30 mouse cellular contexts compared by ENCODE assay signal in genomic region chr17:51356447-51356846, GRCm38 (mm10).
A peak's percentile ranks its signal among the peaks of the same experiment; 100 is the strongest.
DNase-seq lines count a peak whose midpoint lies in the region; ATAC-seq lines count a peak whose summit lies in the region.
"Had no signal": no experiment of that assay in that cellular context is flagged by ENCODE, and none has a peak within 500 bp of the region (broad histone marks: within the 10 kb centered on the region; RNA-seq: fewer than 3 reads in every experiment).

No protein-coding gene starts in this region.

- no peaks in the 10 kb centered on the region for H3K36me3 ChIP-seq in forebrain, embryonic 16.5 days (ENCODE audit: control insufficient read depth, insufficient read depth)
- no peaks in the 10 kb centered on the region for H3K36me3 ChIP-seq in forebrain, embryonic 15.5 days
- no peaks in the 10 kb centered on the region for H3K36me3 ChIP-seq in hindbrain, embryonic 16.5 days (ENCODE audit: control insufficient read depth, insufficient read depth, low read length)
- H3K36me3 ChIP-seq in hindbrain, embryonic 10.5 days, result no peaks in the 10 kb centered on the region
- no peaks in the 10 kb centered on the region for H3K36me3 ChIP-seq in midbrain, embryonic 14.5 days (ENCODE audit: control insufficient read depth, insufficient read depth, low read length)
- H3K36me3 ChIP-seq in midbrain, embryonic 13.5 days, result no peaks in the 10 kb centered on the region
- H3K36me3 ChIP-seq: embryonic facial prominence, embryonic 13.5 days; forebrain, embryonic 10.5 days; G1E; stomach, embryonic 15.5 days had no signal

- H3K4me3 ChIP-seq in forebrain, embryonic 16.5 days (replicated peaks; ENCODE audit: low read length), result no peak overlapping the region
- no peak overlapping the region for H3K4me3 ChIP-seq in forebrain, embryonic 15.5 days
- H3K4me3 ChIP-seq in hindbrain, embryonic 16.5 days (ENCODE audit: low read length), result no peak overlapping the region
- no peak overlapping the region for H3K4me3 ChIP-seq in hindbrain, embryonic 10.5 days
- H3K4me3 ChIP-seq in midbrain, embryonic 14.5 days (replicated peaks; ENCODE audit: low read depth, low read length), result no peak overlapping the region
- no peak overlapping the region for H3K4me3 ChIP-seq in midbrain, embryonic 13.5 days (replicated peaks)
- H3K4me3 ChIP-seq: embryonic facial prominence, embryonic 13.5 days; forebrain, embryonic 10.5 days; gastrocnemius, adult 2 months; myocyte; stomach, embryonic 15.5 days had no signal

- H3K9me3 ChIP-seq in forebrain, embryonic 16.5 days (ENCODE audit: control insufficient read depth, low read length), result no peaks in the 10 kb centered on the region
- H3K9me3 ChIP-seq in forebrain, embryonic 15.5 days, result no peaks in the 10 kb centered on the region
- H3K9me3 ChIP-seq in hindbrain, embryonic 16.5 days (ENCODE audit: control insufficient read depth, low read length), result no peaks in the 10 kb centered on the region
- no peaks in the 10 kb centered on the region for H3K9me3 ChIP-seq in hindbrain, embryonic 10.5 days
- no peaks in the 10 kb centered on the region for H3K9me3 ChIP-seq in midbrain, embryonic 14.5 days (ENCODE audit: control insufficient read depth, low read length)
- H3K9me3 ChIP-seq in midbrain, embryonic 13.5 days, result no peaks in the 10 kb centered on the region
- H3K9me3 ChIP-seq: embryonic facial prominence, embryonic 13.5 days; forebrain, embryonic 10.5 days; stomach, embryonic 15.5 days had no signal

- no peak overlapping the region for H3K4me2 ChIP-seq in forebrain, embryonic 16.5 days (ENCODE audit: low read length)
- no peak overlapping the region for H3K4me2 ChIP-seq in forebrain, embryonic 15.5 days (replicated peaks)
- H3K4me2 ChIP-seq in hindbrain, embryonic 16.5 days (ENCODE audit: low read length), result peak overlapping the region; percentile 27; the same call in 1 of the 2 replicates
- no peak overlapping the region for H3K4me2 ChIP-seq in midbrain, embryonic 14.5 days (ENCODE audit: low read length)
- no peak overlapping the region for H3K4me2 ChIP-seq in midbrain, embryonic 13.5 days (replicated peaks)
- H3K4me2 ChIP-seq: embryonic facial prominence, embryonic 13.5 days; heart, embryonic 11.5 days; stomach, embryonic 15.5 days had no signal

- no peak overlapping the region for H3K27ac ChIP-seq in forebrain, embryonic 16.5 days (ENCODE audit: low read length)
- no peak overlapping the region for H3K27ac ChIP-seq in forebrain, embryonic 15.5 days (replicated peaks)
- H3K27ac ChIP-seq in hindbrain, embryonic 16.5 days (ENCODE audit: low read depth, low read length), result no peak overlapping the region
- no peak overlapping the region for H3K27ac ChIP-seq in hindbrain, embryonic 10.5 days
- H3K27ac ChIP-seq in midbrain, embryonic 14.5 days (replicated peaks; ENCODE audit: low read depth, low read length), result no peak overlapping the region
- no peak overlapping the region for H3K27ac ChIP-seq in midbrain, embryonic 13.5 days
- H3K27ac ChIP-seq: embryonic facial prominence, embryonic 13.5 days; forebrain, embryonic 10.5 days; gastrocnemius, adult 2 months; liver, embryonic 14.5 days; macrophage; stomach, embryonic 15.5 days had no signal

- 59% methylated on average over 8 of the region's 8 CpGs for WGBS in forebrain, embryonic 16.5 days
- 65% methylated on average over 8 of the region's 8 CpGs for WGBS in forebrain, embryonic 15.5 days
- 52% methylated on average over 8 of the region's 8 CpGs for WGBS in hindbrain, embryonic 16.5 days
- WGBS in hindbrain, embryonic 10.5 days, result 86% methylated on average over 8 of the region's 8 CpGs
- WGBS in midbrain, embryonic 14.5 days, result 66% methylated on average over 8 of the region's 8 CpGs
- WGBS in midbrain, embryonic 13.5 days, result 82% methylated on average over 8 of the region's 8 CpGs

- H3K9ac ChIP-seq in forebrain, embryonic 16.5 days (replicated peaks; ENCODE audit: low read depth, low read length), result no peak overlapping the region
- H3K9ac ChIP-seq in forebrain, embryonic 15.5 days (replicated peaks), result no peak overlapping the region
- no peak overlapping the region for H3K9ac ChIP-seq in hindbrain, embryonic 16.5 days (ENCODE audit: low read depth, low read length)
- H3K9ac ChIP-seq in midbrain, embryonic 14.5 days (replicated peaks; ENCODE audit: low read length), result no peak overlapping the region
- H3K9ac ChIP-seq in midbrain, embryonic 13.5 days (replicated peaks), result no peak overlapping the region
- H3K9ac ChIP-seq: embryonic facial prominence, embryonic 13.5 days; liver, embryonic 14.5 days; stomach, embryonic 15.5 days had no signal

- 0 out of 2 replicates have a peak, but pooled peaks cover 2% of the 10 kb centered on the region for H3K4me1 ChIP-seq in forebrain, embryonic 16.5 days (replicated peaks; ENCODE audit: control insufficient read depth, insufficient read depth, low read length)
- H3K4me1 ChIP-seq in forebrain, embryonic 15.5 days, result peaks cover 5% of the 10 kb centered on the region; the same call in 1 of the 2 replicates
- H3K4me1 ChIP-seq in hindbrain, embryonic 16.5 days (ENCODE audit: control insufficient read depth, insufficient read depth, low read depth, low read length), result no peaks in the 10 kb centered on the region
- H3K4me1 ChIP-seq in hindbrain, embryonic 10.5 days (replicated peaks), result no peaks in the 10 kb centered on the region
- H3K4me1 ChIP-seq in midbrain, embryonic 14.5 days (ENCODE audit: control insufficient read depth, insufficient read depth, low read length), result peaks cover 8% of the 10 kb centered on the region; the same call in 1 of the 2 replicates
- H3K4me1 ChIP-seq in midbrain, embryonic 13.5 days (replicated peaks), result peaks cover 11% of the 10 kb centered on the region
- H3K4me1 ChIP-seq: stomach, embryonic 15.5 days had no signal

- no peak for DNase-seq in hindbrain, embryonic 10.5 days (ENCODE audit: low spot score)
- DNase-seq in midbrain, embryonic 14.5 days, result peak; percentile 34
- DNase-seq in urinary bladder, postnatal 36 days (ENCODE audit: low spot score in 2 of 2), result no peak
- DNase-seq: adrenal gland, adult 8-10 months; cerebellum, adult 11 months; cerebellum, adult 9-11 months; gastrocnemius, adult 2 months; gastrocnemius, postnatal 36 days; heart, adult 18-20 months; heart, postnatal 36 days; kidney, adult 11 months; kidney, postnatal 14 days; liver; lung, adult 2 months; lung, postnatal 10 days; right cerebral cortex, postnatal 25 days had no signal

- H3K27me3 ChIP-seq in forebrain, embryonic 16.5 days (replicated peaks; ENCODE audit: control insufficient read depth, insufficient read depth, low read length), result no peaks in the 10 kb centered on the region
- no peaks in the 10 kb centered on the region for H3K27me3 ChIP-seq in forebrain, embryonic 15.5 days
- no peaks in the 10 kb centered on the region for H3K27me3 ChIP-seq in hindbrain, embryonic 16.5 days (replicated peaks; ENCODE audit: control insufficient read depth, insufficient read depth, low read length)
- no peaks in the 10 kb centered on the region for H3K27me3 ChIP-seq in hindbrain, embryonic 10.5 days (ENCODE audit: insufficient read depth, poor library complexity, severe bottlenecking)
- no peaks in the 10 kb centered on the region for H3K27me3 ChIP-seq in midbrain, embryonic 14.5 days (ENCODE audit: control insufficient read depth, insufficient read depth, low read length)
- no peaks in the 10 kb centered on the region for H3K27me3 ChIP-seq in midbrain, embryonic 13.5 days
- H3K27me3 ChIP-seq: stomach, embryonic 15.5 days had no signal

- 0 out of 2 replicates have a peak, but pooled peaks have one; percentile 43 for ATAC-seq in forebrain, embryonic 16.5 days
- ATAC-seq in forebrain, embryonic 15.5 days (replicated peaks), result no peak
- ATAC-seq in hindbrain, embryonic 16.5 days, result no peak
- ATAC-seq in midbrain, embryonic 14.5 days (ENCODE audit: low FRiP score, low TSS enrichment), result no peak
- no peak for ATAC-seq in midbrain, embryonic 13.5 days
- ATAC-seq: inflammation-experienced regulatory T-cells, adult 6 months; midbrain, embryonic 16.5 days had no signal
